Mouse (Mus musculus): ENCODE data around the gene Tnik. TPM values are rescaled to one million over a fixed set of nuclear protein-coding genes. Genes with fewer than 3 reads are reported as not detected.

Tnik gene
- total and polyA plus RNA-seq, 2 experiments from 2014 or later, result 9.2 to 27.5 TPM

DNA sequence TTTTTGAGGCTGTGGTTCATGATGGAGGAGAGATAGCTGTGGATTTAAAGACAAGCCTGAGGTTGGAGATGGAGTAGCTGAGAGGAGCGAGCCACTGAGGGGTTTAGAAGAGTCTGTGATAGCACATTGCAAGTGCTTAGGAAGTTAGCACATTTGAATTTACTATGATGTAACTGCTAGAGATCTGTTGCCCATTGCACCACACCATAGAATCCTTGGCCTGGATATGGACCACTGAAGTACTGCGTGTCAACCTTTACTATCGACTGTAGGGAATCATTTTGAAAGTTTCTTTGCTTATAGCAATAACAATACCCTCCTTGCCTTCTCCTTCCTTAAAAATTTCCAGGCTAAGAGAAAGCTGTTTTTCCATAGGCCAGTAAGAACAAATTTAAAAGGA lies 80.2 kb downstream of the Tnik start:
- no peaks in the 10 kb centered on the region for H3K27me3 ChIP-seq (ENCODE audit: control insufficient read depth, insufficient read depth, low read length)
- no peak overlapping the region for H3K9ac ChIP-seq (replicated peaks; ENCODE audit: low read depth, low read length)
- no peaks in the 10 kb centered on the region for H3K36me3 ChIP-seq (replicated peaks; ENCODE audit: control insufficient read depth, insufficient read depth, low read length)
- no peak overlapping the region for H3K4me2 ChIP-seq (ENCODE audit: low read depth, low read length)
- H3K9me3 ChIP-seq (replicated peaks; ENCODE audit: control insufficient read depth, low read length), result no peaks in the 10 kb centered on the region
- H3K4me3 ChIP-seq (ENCODE audit: low read depth, low read length), result no peak overlapping the region
- DNase-seq (ENCODE audit: low spot score) (no peak), ATAC-seq (ENCODE audit: insufficient read depth, low read depth) (no peak)
- WGBS, result 81% methylated on average over 3 of the region's 3 CpGs
- TF ChIP-seq CTCF (IDR thresholded peaks at IDR 0.05; ENCODE audit: low read depth), result no peak
- TF ChIP-seq EP300 (IDR thresholded peaks at IDR 0.05; ENCODE audit: low read depth), result no peak
- H3K4me1 ChIP-seq (ENCODE audit: control insufficient read depth, insufficient read depth), result 0 out of 2 replicates have a peak, but pooled peaks cover 5% of the 10 kb centered on the region
- no peak overlapping the region for H3K27ac ChIP-seq (ENCODE audit: low read depth)

DNA sequence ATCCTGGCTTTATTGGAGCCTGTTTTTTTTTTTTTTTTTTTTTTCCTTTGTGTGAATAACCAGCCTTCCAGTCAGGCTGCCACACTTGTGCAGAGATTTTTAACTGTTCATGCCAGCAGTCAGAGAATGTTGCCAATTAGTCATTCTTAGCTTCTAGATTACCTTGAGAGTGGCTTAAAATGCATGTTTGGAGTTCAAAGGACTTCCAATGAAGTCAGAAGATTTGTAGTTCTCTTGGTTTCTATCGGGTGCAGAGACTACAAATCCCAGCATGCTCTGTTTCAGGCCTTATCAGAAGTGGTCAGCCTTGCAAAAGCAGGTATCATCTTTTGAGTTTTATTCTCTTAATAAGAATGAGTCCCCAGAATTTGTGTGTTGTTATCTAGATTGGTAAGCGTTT lies 80.6 kb downstream of the Tnik start:
- WGBS, result 86% methylated on average over 2 of the region's 2 CpGs
- no peak for TF ChIP-seq CTCF (IDR thresholded peaks at IDR 0.05; ENCODE audit: low read depth)
- no peak for TF ChIP-seq EP300 (IDR thresholded peaks at IDR 0.05; ENCODE audit: low read depth)
- DNase-seq (ENCODE audit: low spot score), result no peak

DNA sequence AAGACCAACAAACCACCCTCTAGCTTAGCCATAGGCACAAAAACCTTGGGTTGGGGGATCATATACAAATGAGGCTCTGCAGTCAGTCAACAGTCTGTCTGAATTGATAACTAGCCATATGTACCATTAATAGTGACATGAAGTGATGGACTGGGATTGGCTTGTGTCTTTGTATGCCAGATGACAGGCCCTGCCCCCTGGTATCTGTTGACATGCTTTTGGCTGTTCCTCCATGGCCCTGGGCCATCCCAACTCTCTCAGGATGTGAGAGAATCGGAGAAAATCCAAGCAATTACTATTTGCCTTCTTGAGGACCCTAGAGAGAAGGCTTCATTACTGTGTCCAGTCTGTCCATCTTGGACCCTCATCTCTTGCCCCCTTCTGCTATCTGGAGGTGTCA lies 82.4 kb downstream of the Tnik start:
- H3K4me1 ChIP-seq (ENCODE audit: control insufficient read depth, insufficient read depth), result 0 out of 2 replicates have a peak, but pooled peaks cover 5% of the 10 kb centered on the region
- WGBS, result 67% methylated on average over 1 of the region's 1 CpGs
- H3K27ac ChIP-seq (ENCODE audit: low read depth), result no peak overlapping the region
- H3K9me3 ChIP-seq (replicated peaks; ENCODE audit: control insufficient read depth, low read length), result no peaks in the 10 kb centered on the region
- no peaks in the 10 kb centered on the region for H3K27me3 ChIP-seq (ENCODE audit: control insufficient read depth, insufficient read depth, low read length)
- no peak for ATAC-seq (ENCODE audit: insufficient read depth, low read depth)
- no peak overlapping the region for H3K4me2 ChIP-seq (ENCODE audit: low read depth, low read length)
- H3K9ac ChIP-seq (replicated peaks; ENCODE audit: low read depth, low read length), result no peak overlapping the region
- no peak for DNase-seq (ENCODE audit: low spot score)
- H3K36me3 ChIP-seq (replicated peaks; ENCODE audit: control insufficient read depth, insufficient read depth, low read length), result no peaks in the 10 kb centered on the region
- TF ChIP-seq CTCF (IDR thresholded peaks at IDR 0.05; ENCODE audit: low read depth) (no peak), EP300 (IDR thresholded peaks at IDR 0.05; ENCODE audit: low read depth) (no peak)
- no peak overlapping the region for H3K4me3 ChIP-seq (ENCODE audit: low read depth, low read length)

More for the DNA sequence above, 80.6 kb downstream of the Tnik start:
- Histone ChIP-seq H3K27ac (ENCODE audit: low read depth) (no peak overlapping the region), H3K4me2 (ENCODE audit: low read depth, low read length) (no peak overlapping the region), H3K9me3 (replicated peaks; ENCODE audit: control insufficient read depth, low read length) (no peaks in the 10 kb centered on the region), H3K4me1 (ENCODE audit: control insufficient read depth, insufficient read depth) (0 out of 2 replicates have a peak, but pooled peaks cover 5% of the 10 kb centered on the region), H3K36me3 (replicated peaks; ENCODE audit: control insufficient read depth, insufficient read depth, low read length) (no peaks in the 10 kb centered on the region), H3K9ac (replicated peaks; ENCODE audit: low read depth, low read length) (no peak overlapping the region), H3K4me3 (ENCODE audit: low read depth, low read length) (no peak overlapping the region), H3K27me3 (ENCODE audit: control insufficient read depth, insufficient read depth, low read length) (no peaks in the 10 kb centered on the region)
- ATAC-seq (ENCODE audit: insufficient read depth, low read depth), result no peak

DNA sequence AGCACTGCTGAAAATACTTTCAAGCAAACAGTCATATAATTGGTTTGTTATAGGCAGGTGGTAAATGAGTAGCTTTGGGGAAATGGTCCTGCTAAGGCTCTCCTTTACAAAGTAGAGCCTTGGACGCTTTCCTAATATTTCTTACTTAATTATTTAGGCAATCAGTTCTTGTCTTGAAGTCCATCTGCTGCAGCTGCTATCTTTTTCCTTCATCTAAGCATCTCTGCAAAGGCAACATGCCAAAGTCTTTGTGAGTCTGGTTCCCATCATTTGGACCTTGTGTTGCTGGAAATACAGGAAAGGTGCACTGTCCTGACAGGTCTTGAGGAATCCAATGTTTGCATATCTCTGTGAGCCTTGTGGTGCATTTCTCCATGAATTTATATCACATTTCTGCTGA lies 82.9 kb downstream of the Tnik start:
- Histone ChIP-seq H3K4me1 (ENCODE audit: control insufficient read depth, insufficient read depth) (0 out of 2 replicates have a peak, but pooled peaks cover 5% of the 10 kb centered on the region), H3K27ac (ENCODE audit: low read depth) (no peak overlapping the region), H3K27me3 (ENCODE audit: control insufficient read depth, insufficient read depth, low read length) (no peaks in the 10 kb centered on the region), H3K36me3 (replicated peaks; ENCODE audit: control insufficient read depth, insufficient read depth, low read length) (no peaks in the 10 kb centered on the region), H3K9ac (replicated peaks; ENCODE audit: low read depth, low read length) (no peak overlapping the region), H3K4me2 (ENCODE audit: low read depth, low read length) (no peak overlapping the region), H3K9me3 (replicated peaks; ENCODE audit: control insufficient read depth, low read length) (no peaks in the 10 kb centered on the region), H3K4me3 (ENCODE audit: low read depth, low read length) (no peak overlapping the region)
- 88% methylated on average over 1 of the region's 1 CpGs for WGBS
- DNase-seq (ENCODE audit: low spot score) (no peak), ATAC-seq (ENCODE audit: insufficient read depth, low read depth) (no peak)
- TF ChIP-seq CTCF (IDR thresholded peaks at IDR 0.05; ENCODE audit: low read depth) (no peak), EP300 (IDR thresholded peaks at IDR 0.05; ENCODE audit: low read depth) (no peak)

DNA sequence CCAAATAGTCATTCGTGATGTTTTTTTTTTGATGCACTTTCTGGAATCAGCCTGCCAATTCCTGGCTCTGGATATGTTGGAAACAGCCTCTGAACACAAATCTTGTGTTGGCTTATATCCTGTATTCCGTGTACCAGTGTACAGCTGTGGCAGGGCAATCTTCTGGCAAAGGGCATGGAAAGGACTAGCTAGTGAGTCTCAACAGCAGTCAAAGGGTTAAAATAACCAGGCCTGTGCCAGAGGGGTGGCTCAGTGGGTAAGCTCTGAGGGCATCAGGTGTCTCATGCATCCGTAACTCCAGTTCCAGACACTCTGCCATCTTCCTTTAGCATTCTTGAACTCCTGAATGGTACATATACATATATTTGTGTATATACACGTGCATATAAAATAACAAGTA lies 83.5 kb downstream of the Tnik start:
- ATAC-seq (ENCODE audit: insufficient read depth, low read depth) (no peak), DNase-seq (ENCODE audit: low spot score) (no peak)
- Histone ChIP-seq H3K27ac (ENCODE audit: low read depth) (no peak overlapping the region), H3K4me1 (ENCODE audit: control insufficient read depth, insufficient read depth) (0 out of 2 replicates have a peak, but pooled peaks cover 5% of the 10 kb centered on the region), H3K9ac (replicated peaks; ENCODE audit: low read depth, low read length) (no peak overlapping the region), H3K4me2 (ENCODE audit: low read depth, low read length) (no peak overlapping the region), H3K4me3 (ENCODE audit: low read depth, low read length) (no peak overlapping the region), H3K27me3 (ENCODE audit: control insufficient read depth, insufficient read depth, low read length) (no peaks in the 10 kb centered on the region), H3K36me3 (replicated peaks; ENCODE audit: control insufficient read depth, insufficient read depth, low read length) (no peaks in the 10 kb centered on the region), H3K9me3 (replicated peaks; ENCODE audit: control insufficient read depth, low read length) (no peaks in the 10 kb centered on the region)
- no peak for TF ChIP-seq EP300 (IDR thresholded peaks at IDR 0.05; ENCODE audit: low read depth)
- no peak for TF ChIP-seq CTCF (IDR thresholded peaks at IDR 0.05; ENCODE audit: low read depth)
- 88% methylated on average over 4 of the region's 4 CpGs for WGBS

DNA sequence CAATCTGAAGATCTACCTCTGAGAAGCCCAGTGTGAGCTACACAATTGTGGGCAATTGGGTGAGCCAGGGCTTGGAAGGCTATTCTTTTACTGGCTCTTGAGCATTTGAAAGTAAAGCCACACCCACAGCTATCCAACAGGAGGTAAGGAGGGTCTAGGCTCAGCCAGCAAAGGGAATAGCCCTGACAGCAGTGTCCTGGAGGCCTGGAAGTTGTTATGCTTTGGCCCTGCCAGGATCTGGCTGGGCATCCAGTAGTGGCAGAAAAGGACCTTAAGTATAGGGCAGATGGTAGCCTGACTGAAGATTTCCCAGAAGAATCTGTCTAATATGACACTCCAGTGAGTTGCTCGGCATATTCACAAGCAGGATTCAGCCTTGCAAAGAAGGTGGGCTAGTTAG lies 85.7 kb downstream of the Tnik start:
- ATAC-seq (ENCODE audit: insufficient read depth, low read depth), result no peak
- Histone ChIP-seq H3K4me1 (ENCODE audit: control insufficient read depth, insufficient read depth) (no peaks in the 10 kb centered on the region), H3K27ac (ENCODE audit: low read depth) (no peak overlapping the region), H3K4me2 (ENCODE audit: low read depth, low read length) (no peak overlapping the region), H3K36me3 (replicated peaks; ENCODE audit: control insufficient read depth, insufficient read depth, low read length) (no peaks in the 10 kb centered on the region), H3K9me3 (replicated peaks; ENCODE audit: control insufficient read depth, low read length) (no peaks in the 10 kb centered on the region), H3K27me3 (ENCODE audit: control insufficient read depth, insufficient read depth, low read length) (no peaks in the 10 kb centered on the region), H3K9ac (replicated peaks; ENCODE audit: low read depth, low read length) (no peak overlapping the region), H3K4me3 (ENCODE audit: low read depth, low read length) (no peak overlapping the region)
- TF ChIP-seq EP300 (IDR thresholded peaks at IDR 0.05; ENCODE audit: low read depth) (no peak), CTCF (IDR thresholded peaks at IDR 0.05; ENCODE audit: low read depth) (no peak)
- 96% methylated on average over 1 of the region's 1 CpGs for WGBS
- no peak for DNase-seq (ENCODE audit: low spot score)

Measured in heart, postnatal 0 days (tissue).